Mouse (Mus musculus) CH12.LX (cell line): Measurements from ENCODE around the gene Melk. TPM values are rescaled to one million over a fixed set of nuclear protein-coding genes. Genes with fewer than 3 reads are reported as not detected.

ENCODE experiments used
- DNase-seq: peaks from one replicate; pipeline ENCODE4 v3.0.0-alpha.2; 2013; ENCODE audit errors: extremely low read depth
- H3K27ac ChIP-seq: 2 replicates; pipeline ENCODE4 v1.5.1; 2012; ENCODE audit warnings: low read depth, mild to moderate bottlenecking, control low read depth, moderate library complexity; ENCODE audit not compliant: insufficient read depth
- H3K27me3 ChIP-seq: replicated peaks from 2 replicates; pipeline ENCODE3; 2012; ENCODE audit warnings: inconsistent platforms
- H3K36me3 ChIP-seq, 2 experiments: replicated peaks in 1 of 2; 2 replicates each; pipeline versions ENCODE3 to v1.6.1; 2012; ENCODE audit warnings: inconsistent platforms in 1 of 2, low read length in 1 of 2, mild to moderate bottlenecking in 1 of 2, mixed read lengths in 1 of 2, moderate library complexity in 1 of 2; ENCODE audit not compliant: control insufficient read depth in 1 of 2, insufficient read depth in 1 of 2
- H3K4me1 ChIP-seq, 2 experiments: 2 replicates each; pipeline ENCODE4 v1.6.1; 2012; ENCODE audit warnings: inconsistent platforms in 1 of 2, moderate library complexity in 1 of 2; ENCODE audit not compliant: insufficient read depth in 2 of 2, control insufficient read depth in 1 of 2
- H3K4me2 ChIP-seq: 2 replicates; pipeline ENCODE4 v1.6.1; 2012; ENCODE audit warnings: low read depth, mild to moderate bottlenecking, control low read depth; ENCODE audit not compliant: poor library complexity, insufficient read depth, severe bottlenecking
- H3K4me3 ChIP-seq, 3 experiments: fragments of 150-350 bp in 1 of 3; sonication (generic) in 1 of 3; replicated peaks in 1 of 3; 2 replicates each; pipeline versions ENCODE3 to v1.5.1; 2011 to 2012; ENCODE audit warnings: low read depth in 2 of 3, low read length in 2 of 3, mild to moderate bottlenecking in 2 of 3, moderate library complexity in 2 of 3, control low read depth in 1 of 3, improper control_type of control experiment in 1 of 3, inconsistent platforms in 1 of 3, mixed read lengths in 1 of 3; ENCODE audit not compliant: poor library complexity in 1 of 3
- H3K79me2 ChIP-seq: replicated peaks from 2 replicates; pipeline ENCODE4 v1.6.1; 2012; ENCODE audit warnings: mild to moderate bottlenecking, moderate library complexity; ENCODE audit not compliant: control insufficient read depth, poor library complexity, insufficient read depth, severe bottlenecking; ENCODE audit errors: extremely low read depth
- H3K9ac ChIP-seq: 2 replicates; pipeline ENCODE4 v1.6.1; 2012; ENCODE audit warnings: low read depth, mild to moderate bottlenecking, control low read depth, moderate library complexity; ENCODE audit not compliant: insufficient read depth
- H3K9me3 ChIP-seq: replicated peaks from 2 replicates; pipeline ENCODE3; 2012; ENCODE audit warnings: low read length, inconsistent platforms, mixed read lengths
- BHLHE40 ChIP-seq: IDR thresholded peaks from 2 replicates; pipeline ENCODE4 v1.6.1; 2011; ENCODE audit warnings: mild to moderate bottlenecking, low read depth, low read length, improper control_type of control experiment
- CHD1 ChIP-seq: IDR thresholded peaks from 2 replicates; pipeline ENCODE4 v1.6.1; 2012; ENCODE audit warnings: low read depth, low read length, improper control_type of control experiment, inconsistent platforms
- CHD2 ChIP-seq: IDR thresholded peaks from 2 replicates; pipeline ENCODE4 v1.6.1; 2011; ENCODE audit warnings: low read length, improper control_type of control experiment
- ELF1 ChIP-seq: IDR thresholded peaks from 2 replicates; pipeline ENCODE4 v1.6.1; 2014; ENCODE audit warnings: low read depth, mild to moderate bottlenecking, inconsistent platforms, low read length, improper control_type of control experiment
- EP300 ChIP-seq: IDR thresholded peaks from 2 replicates; pipeline ENCODE4 v1.6.1; 2011; ENCODE audit warnings: low read length, improper control_type of control experiment
- IRF4 ChIP-seq: IDR thresholded peaks from 2 replicates; pipeline ENCODE4 v1.6.1; 2014; ENCODE audit warnings: low read depth, mild to moderate bottlenecking, inconsistent platforms, low read length, improper control_type of control experiment
- JUN ChIP-seq: IDR thresholded peaks from 2 replicates; pipeline ENCODE4 v1.6.1; 2011; ENCODE audit warnings: low read depth, mild to moderate bottlenecking, low read length, improper control_type of control experiment, moderate library complexity; ENCODE audit not compliant: insufficient read depth
- KAT2A ChIP-seq: IDR thresholded peaks from 2 replicates; pipeline ENCODE4 v1.6.1; 2012; ENCODE audit warnings: low read length, improper control_type of control experiment, inconsistent platforms; ENCODE audit not compliant: insufficient replicate concordance
- MAFK ChIP-seq: IDR thresholded peaks from 2 replicates; pipeline ENCODE4 v1.6.1; 2011; ENCODE audit warnings: low read length, improper control_type of control experiment; ENCODE audit not compliant: insufficient replicate concordance
- MEF2A ChIP-seq: IDR thresholded peaks from 2 replicates; pipeline ENCODE4 v1.6.1; 2014; ENCODE audit warnings: low read depth, mild to moderate bottlenecking, inconsistent platforms, low read length, improper control_type of control experiment, borderline replicate concordance
- MXI1 ChIP-seq: IDR thresholded peaks from 2 replicates; pipeline ENCODE4 v1.6.1; 2011; ENCODE audit warnings: mild to moderate bottlenecking, low read depth, low read length, improper control_type of control experiment
- MYC ChIP-seq: IDR thresholded peaks from 2 replicates; pipeline ENCODE4 v1.6.1; 2011; ENCODE audit warnings: low read depth, mild to moderate bottlenecking, improper control_type of control experiment, low read length
- NELFE ChIP-seq: IDR thresholded peaks from 2 replicates; pipeline ENCODE4 v1.6.1; 2011; ENCODE audit warnings: low read depth, low read length, improper control_type of control experiment
- NRF1 ChIP-seq: IDR thresholded peaks from 2 replicates; pipeline ENCODE4 v1.6.1; 2014; ENCODE audit warnings: low read depth, mild to moderate bottlenecking, inconsistent platforms, low read length, improper control_type of control experiment, moderate library complexity
- POLR2A ChIP-seq: IDR thresholded peaks from 2 replicates; pipeline ENCODE4 v1.6.1; 2011; ENCODE audit warnings: low read depth, mild to moderate bottlenecking, improper control_type of control experiment, low read length
- POLR2AphosphoS2 ChIP-seq: IDR thresholded peaks from 2 replicates; pipeline ENCODE4 v1.6.1; 2011; ENCODE audit warnings: low read depth, low read length, improper control_type of control experiment
- RAD21 ChIP-seq: IDR thresholded peaks from 2 replicates; pipeline ENCODE4 v1.6.1; 2011; ENCODE audit warnings: low read depth, mild to moderate bottlenecking, low read length, improper control_type of control experiment, moderate library complexity
- RCOR1 ChIP-seq: conservative IDR thresholded peaks from 2 replicates; pipeline ENCODE4 v1.6.1; 2012; ENCODE audit warnings: low read depth, mild to moderate bottlenecking, inconsistent platforms, low read length, improper control_type of control experiment
- SIN3A ChIP-seq: IDR thresholded peaks from 2 replicates; pipeline ENCODE4 v1.6.1; 2012; ENCODE audit warnings: low read length, improper control_type of control experiment, inconsistent platforms
- SMC3 ChIP-seq: IDR thresholded peaks from 2 replicates; pipeline ENCODE4 v1.6.1; 2011; ENCODE audit warnings: low read depth, low read length, improper control_type of control experiment
- TCF12 ChIP-seq: IDR thresholded peaks from 2 replicates; pipeline ENCODE4 v1.6.1; 2014; ENCODE audit warnings: low read depth, mild to moderate bottlenecking, inconsistent platforms, low read length, improper control_type of control experiment
- UBTF ChIP-seq: IDR thresholded peaks from 2 replicates; pipeline ENCODE4 v1.6.1; 2012; ENCODE audit warnings: low read depth, mild to moderate bottlenecking, inconsistent platforms, low read length, improper control_type of control experiment, moderate library complexity
- USF1 ChIP-seq: IDR thresholded peaks from 2 replicates; pipeline ENCODE4 v1.6.1; 2014; ENCODE audit warnings: low read depth, mild to moderate bottlenecking, inconsistent platforms, low read length, improper control_type of control experiment
- USF2 ChIP-seq: conservative IDR thresholded peaks from 2 replicates; pipeline ENCODE4 v1.6.1; 2011; ENCODE audit warnings: low read depth, low read length, improper control_type of control experiment
- ZC3H11A ChIP-seq: IDR thresholded peaks from 2 replicates; pipeline ENCODE4 v1.6.1; 2012; ENCODE audit warnings: low read depth, mild to moderate bottlenecking, inconsistent platforms, low read length, improper control_type of control experiment
- ZNF384 ChIP-seq: IDR thresholded peaks from 2 replicates; pipeline ENCODE4 v1.6.1; 2012; ENCODE audit warnings: low read depth, low read length, improper control_type of control experiment, inconsistent platforms
- dilution Hi-C: fragments of 300-500 bp; cut with MboI; formaldehyde crosslinking; loops from 2 replicates; pipeline ENCODE4 v1.14.3; 2020; ENCODE audit warnings: low sequenced_read_pairs; ENCODE audit not compliant: extremely low pct_unique_long_range_greater_than_20kb, extremely low pct_ligation_motif_present
- in situ Hi-C: fragments of 300-500 bp; cut with MboI; formaldehyde crosslinking; loops from 3 replicates; pipeline ENCODE4 v1.14.3; 2019; ENCODE audit warnings: low sequenced_read_pairs, low pct_ligation_motif_present, low pct_unique_long_range_greater_than_20kb, mixed read lengths
- polyA plus RNA-seq: library from polyadenylated mRNA; unstranded; fragments of >175 nt; gene quantifications from 2 replicates; pipeline ENCODE4 v1.2.1, GENCODE M21; 2012; ENCODE audit warnings: low read depth; ENCODE audit not compliant: insufficient read length
- total RNA-seq, 2 experiments: library from RNA; depleted of rRNA; stranded (reverse); fragments of 300-350 nt in 1 of 2; fragments of >200 nt in 1 of 2; gene quantifications; 2 replicates each; pipeline ENCODE4 v1.2.3; 2012 to 2014

The Melk gene
- total and polyA plus RNA-seq, 3 experiments = 25.0 to 47.4 (median 44.9) TPM

- peaks cover 4 to 6% of the 10 kb centered on the region in 2 experiments; a peak in 3 of 4 replicates for H3K4me1 ChIP-seq
- in situ Hi-C loops = no loop called here
- no peak overlapping the region for H3K27ac ChIP-seq
- dilution Hi-C loops = no loop called here
- no peaks in the 10 kb centered on the region for H3K79me2 ChIP-seq
- H3K9ac ChIP-seq = no peak overlapping the region
- no peak for DNase-seq
- no peak overlapping the region for H3K4me3 ChIP-seq
- no peaks in the 10 kb centered on the region for H3K27me3 ChIP-seq
- TF ChIP-seq IRF4 (no peak), USF2 (no peak), POLR2AphosphoS2 (no peak), BHLHE40 (no peak), UBTF (no peak), JUN (no peak), CHD2 (no peak), RCOR1 (no peak), SIN3A (no peak), MEF2A (no peak), SMC3 (no peak), CHD1 (no peak), TCF12 (no peak), MXI1 (no peak), NELFE (no peak), ELF1 (no peak), NRF1 (no peak)
- H3K9me3 ChIP-seq = no peaks in the 10 kb centered on the region
- H3K4me2 ChIP-seq = no peak overlapping the region
- H3K36me3 ChIP-seq = no peaks in the 10 kb centered on the region
Measured at GRCm38 (mm10) chr4:44267437-44267836, 33.2 kb upstream of the Melk start.

- H3K9me3 ChIP-seq = no peaks in the 10 kb centered on the region
- H3K4me1 ChIP-seq = peaks cover 5 to 6% of the 10 kb centered on the region in 2 experiments; a peak in 3 of 4 replicates
- H3K36me3 ChIP-seq = no peaks in the 10 kb centered on the region
- no peak overlapping the region for H3K9ac ChIP-seq
- H3K79me2 ChIP-seq = no peaks in the 10 kb centered on the region
- no peak for TF ChIP-seq USF1
- no peak for TF ChIP-seq ZC3H11A
- no peak for TF ChIP-seq TCF12
- TF ChIP-seq MEF2A = no peak
- TF ChIP-seq RAD21 = no peak
- TF ChIP-seq EP300 = no peak
- no peak for TF ChIP-seq MYC
- TF ChIP-seq KAT2A = no peak
- no peak for TF ChIP-seq ELF1
- TF ChIP-seq POLR2A = no peak
- TF ChIP-seq SMC3 = no peak
- no peak for TF ChIP-seq ZNF384
- no peak for TF ChIP-seq MAFK
- in situ Hi-C loops = no loop called here
- dilution Hi-C loops = no loop called here
- H3K4me3 ChIP-seq = no peak overlapping the region
- H3K27ac ChIP-seq = no peak overlapping the region
- no peak overlapping the region for H3K4me2 ChIP-seq
- no peaks in the 10 kb centered on the region for H3K27me3 ChIP-seq
- DNase-seq = no peak
Measured at GRCm38 (mm10) chr4:44269376-44269817, 31.3 kb upstream of the Melk start.
